Mouse (Mus musculus) liver, postnatal 0 days (tissue): ENCODE measurements around the gene Haus2. TPM values are rescaled to one million over a fixed set of nuclear protein-coding genes. Genes with fewer than 3 reads are reported as not detected.
A peak's percentile ranks its signal among the peaks of the same experiment; 100 is the strongest.

Source experiments
- ATAC-seq: fragments of 200-750 bp; cut with Nextera tagmentation; 2 replicates; pipeline ENCODE4 v1.8.0; 2017; ENCODE audit warnings: mild to moderate bottlenecking, moderate library complexity
- DNase-seq: peaks from one replicate; pipeline ENCODE4 v3.0.0-alpha.2; 2016
- H3K27ac ChIP-seq: fragments of 300-500 bp; sonication (generic); 2 replicates; pipeline ENCODE4 v1.5.1; 2014; ENCODE audit warnings: antibody characterized with exemption, moderate library complexity, mild to moderate bottlenecking, low read depth
- H3K27me3 ChIP-seq: fragments of 300-500 bp; sonication (generic); 2 replicates; pipeline ENCODE4 v1.6.1; 2014; ENCODE audit warnings: low read length, control low read depth, mixed read lengths; ENCODE audit not compliant: insufficient read depth
- H3K36me3 ChIP-seq: fragments of 300-500 bp; sonication (generic); replicated peaks from 2 replicates; pipeline ENCODE4 v1.6.1; 2014; ENCODE audit warnings: mild to moderate bottlenecking, control low read depth, low read length, moderate library complexity, mixed read lengths; ENCODE audit not compliant: insufficient read depth
- H3K4me1 ChIP-seq: fragments of 300-500 bp; sonication (generic); 2 replicates; pipeline ENCODE4 v1.6.1; 2014; ENCODE audit warnings: antibody characterized with exemption, mild to moderate bottlenecking, control low read depth; ENCODE audit not compliant: insufficient read depth
- H3K4me2 ChIP-seq: fragments of 300-500 bp; sonication (generic); 2 replicates; pipeline ENCODE4 v1.6.1; 2014; ENCODE audit warnings: low read depth, mild to moderate bottlenecking, low read length, moderate library complexity, mixed read lengths
- H3K4me3 ChIP-seq: fragments of 300-500 bp; sonication (generic); 2 replicates; pipeline ENCODE4 v1.5.1; 2014; ENCODE audit warnings: low read depth, low read length
- H3K9ac ChIP-seq: fragments of 300-500 bp; sonication (generic); replicated peaks from 2 replicates; pipeline ENCODE4 v1.6.1; 2014; ENCODE audit warnings: mild to moderate bottlenecking, moderate library complexity
- H3K9me3 ChIP-seq: fragments of 300-500 bp; sonication (generic); 2 replicates; pipeline ENCODE4 v1.6.1; 2016; ENCODE audit warnings: mild to moderate bottlenecking, control low read depth, low read length, mixed read lengths
- CTCF ChIP-seq: sonication (generic); IDR thresholded peaks from 2 replicates; pipeline ENCODE4 v1.5.1; 2016; ENCODE audit warnings: antibody characterized with exemption, low read depth
- EP300 ChIP-seq: IDR thresholded peaks from 2 replicates; pipeline ENCODE4 v1.6.1; 2016; ENCODE audit warnings: antibody characterized with exemption, low read depth, mild to moderate bottlenecking
- WGBS: fragments of 180-500 bp; shearing (Covaris S2); extraction: QIAGEN DNeasy Blood & Tissue Kit; methylation state at CpG from one replicate; pipeline ENCODE4 v1.1.7; 2014; ENCODE audit not compliant: insufficient replicate concordance; 5-methylcytosine and 5-hydroxymethylcytosine counted together
- polyA plus RNA-seq: library from polyadenylated mRNA; unstranded; fragments of >200 nt; fragmentation: Nextera tagmentation; extraction: Ambion mirVana; gene quantifications from 2 replicates; pipeline ENCODE4 v1.2.1, GENCODE M21; 2015

Gene Haus2
- polyA plus RNA-seq, 1 experiment from 2014 or later = 9.0 TPM

DNA sequence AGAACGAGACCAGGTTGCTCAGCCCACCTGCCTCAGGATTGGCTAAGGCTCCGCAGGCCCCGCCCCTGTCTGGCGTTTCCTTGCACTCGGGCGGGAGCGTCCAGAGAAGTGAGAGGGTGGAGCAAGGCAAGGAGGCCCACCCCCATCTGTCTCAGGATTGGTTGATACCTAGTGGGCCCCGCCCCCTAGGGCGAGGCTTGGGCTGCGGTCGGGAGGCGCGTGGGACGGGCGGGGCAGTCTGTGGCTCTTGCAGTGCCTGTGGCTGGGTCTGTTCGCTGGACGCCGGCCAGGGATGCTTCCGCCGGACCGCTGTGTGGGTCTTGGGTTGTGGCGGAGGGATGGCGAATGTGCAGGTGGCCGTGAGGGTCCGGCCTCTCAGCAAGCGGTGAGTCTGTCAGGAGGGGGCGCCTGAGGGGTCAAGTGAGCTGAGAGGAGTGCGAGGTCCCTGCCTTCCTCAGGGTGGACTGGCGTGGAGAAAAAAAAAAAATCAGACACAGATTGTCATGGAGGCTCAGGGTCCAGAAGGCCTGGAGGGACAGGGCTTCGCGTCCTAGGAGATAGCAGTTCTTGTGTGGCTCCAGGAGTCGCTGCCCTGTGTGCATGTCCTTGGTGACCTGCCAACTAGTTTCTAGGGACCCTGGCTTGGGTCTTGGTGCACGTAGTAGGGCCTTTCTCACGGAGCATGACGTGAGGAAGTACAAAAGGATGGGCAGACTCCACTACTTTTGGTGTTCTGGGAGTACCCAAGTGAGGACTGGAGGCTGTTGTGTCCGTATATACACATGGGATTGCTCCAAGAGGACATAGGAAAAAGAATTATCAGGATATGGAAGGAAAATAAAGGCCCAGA is 19.9 kb downstream of the Haus2 start, which contains the start of gene Stard9:
Gene Stard9, plus strand, starts transcription at position 236 of the 850 bp plus-strand sequence.
- Histone ChIP-seq H3K4me1 (peaks cover 32% of the 10 kb centered on the region), H3K27ac (peak within 1 kb of the TSS; percentile 48; the same call in 1 of the 2 replicates), H3K4me3 (peak within 1 kb of the TSS; percentile 60), H3K27me3 (no peaks in the 10 kb centered on the region), H3K4me2 (peak within 1 kb of the TSS; percentile 86), H3K9ac (peak within 1 kb of the TSS; percentile 70), H3K9me3 (no peaks in the 10 kb centered on the region), H3K36me3 (no peaks in the 10 kb centered on the region; the same call in 1 of the 2 replicates)
- DNase-seq = peak; percentile 98
- peak; percentile 100 for ATAC-seq
- TF ChIP-seq CTCF (peak; percentile 27), EP300 (no peak)
- WGBS = 4% methylated on average over 36 of the region's 36 CpGs

DNA sequence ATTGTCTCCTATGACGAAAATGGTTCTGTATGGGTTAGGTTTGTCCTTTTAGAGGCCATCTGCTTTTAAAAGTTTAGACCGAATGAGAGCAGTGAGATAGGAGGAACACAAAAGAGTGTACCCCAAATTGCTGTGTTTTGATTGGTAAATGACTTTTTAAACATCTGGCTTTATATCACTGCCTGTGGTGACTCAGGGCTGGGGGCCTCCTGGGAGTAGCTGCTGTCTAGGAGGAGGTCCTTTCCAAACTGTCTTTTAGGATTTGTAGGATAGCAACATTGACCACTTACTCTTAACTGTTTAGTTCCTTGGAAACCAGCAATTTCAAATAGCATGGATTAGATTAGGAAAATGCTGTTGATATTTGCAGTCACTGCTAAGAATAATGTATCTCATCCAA is 21.1 kb downstream of the Haus2 start:
- peaks cover 5% of the 10 kb centered on the region for H3K36me3 ChIP-seq
- no peaks in the 10 kb centered on the region for H3K27me3 ChIP-seq
- H3K27ac ChIP-seq = no peak overlapping the region
- no peaks in the 10 kb centered on the region for H3K9me3 ChIP-seq
- TF ChIP-seq CTCF (no peak), EP300 (no peak)
- DNase-seq (no peak), ATAC-seq (no peak)
- peak overlapping the region; percentile 60; the same call in 1 of the 2 replicates for H3K4me3 ChIP-seq
- peak overlapping the region; percentile 86 for H3K4me2 ChIP-seq
- 61% methylated on average over 2 of the region's 2 CpGs for WGBS
- peaks cover 32% of the 10 kb centered on the region for H3K4me1 ChIP-seq
- peak overlapping the region; percentile 70; the same call in 1 of the 2 replicates for H3K9ac ChIP-seq

DNA sequence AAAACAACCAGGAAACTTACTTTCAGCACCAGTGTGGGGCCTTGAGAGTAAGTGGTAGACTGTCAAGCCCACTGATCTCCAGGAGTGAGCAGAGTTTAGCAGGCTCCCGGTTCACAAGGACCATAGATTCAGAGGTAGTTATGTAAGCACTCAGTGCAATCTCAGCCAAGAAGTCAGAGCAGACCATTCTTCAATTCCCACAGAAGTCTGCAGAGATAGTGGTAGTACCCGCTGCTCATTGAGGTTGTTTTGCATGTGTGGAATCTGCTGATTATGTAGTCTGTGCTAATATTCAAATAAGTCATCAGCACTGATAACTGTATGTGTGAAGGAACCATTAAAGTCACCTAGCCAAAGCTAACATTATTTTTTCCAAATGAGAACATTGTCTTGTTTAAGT is 21.5 kb downstream of the Haus2 start:
- ATAC-seq (no peak), DNase-seq (no peak)
- Histone ChIP-seq H3K4me1 (peaks cover 32% of the 10 kb centered on the region), H3K27ac (no peak overlapping the region), H3K4me2 (peak overlapping the region; percentile 86), H3K4me3 (no peak overlapping the region; the same call in 1 of the 2 replicates), H3K9ac (peak overlapping the region; percentile 26; the same call in 1 of the 2 replicates), H3K9me3 (no peaks in the 10 kb centered on the region), H3K27me3 (no peaks in the 10 kb centered on the region), H3K36me3 (peaks cover 5% of the 10 kb centered on the region)
- 48% methylated on average over 2 of the region's 2 CpGs for WGBS
- TF ChIP-seq EP300 (0 out of 2 replicates have a peak, but pooled peaks have one; percentile 44), CTCF (no peak)

DNA sequence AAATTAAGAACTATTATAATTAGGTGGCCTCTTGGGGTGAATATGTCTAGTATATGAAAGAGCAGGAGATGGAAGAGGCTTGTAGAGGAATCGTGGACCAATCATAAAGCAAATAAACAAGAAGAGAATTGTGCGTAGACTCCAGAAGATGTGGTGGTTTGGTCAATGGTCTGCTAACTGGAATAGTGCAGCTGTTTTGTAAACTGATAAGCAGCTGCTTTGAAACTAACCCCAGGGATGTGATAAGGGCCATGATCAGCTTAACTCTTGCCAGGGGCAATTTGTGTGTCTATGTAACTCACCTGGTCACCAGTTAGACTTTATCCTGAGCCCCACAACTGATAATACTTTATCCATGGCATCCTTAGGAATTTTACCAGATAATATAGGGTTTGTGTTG is 22.3 kb downstream of the Haus2 start:
- WGBS = 50% methylated on average over 2 of the region's 2 CpGs
- H3K36me3 ChIP-seq = peaks cover 5% of the 10 kb centered on the region
- H3K4me2 ChIP-seq = 0 out of 2 replicates have a peak overlapping the region, but pooled peaks have one; percentile 18
- no peak overlapping the region for H3K9ac ChIP-seq
- peaks cover 32% of the 10 kb centered on the region for H3K4me1 ChIP-seq
- DNase-seq (no peak), ATAC-seq (no peak)
- H3K27ac ChIP-seq = no peak overlapping the region
- no peaks in the 10 kb centered on the region for H3K27me3 ChIP-seq
- no peaks in the 10 kb centered on the region for H3K9me3 ChIP-seq
- no peak overlapping the region for H3K4me3 ChIP-seq
- TF ChIP-seq EP300 (peak; percentile 77), CTCF (no peak)

DNA sequence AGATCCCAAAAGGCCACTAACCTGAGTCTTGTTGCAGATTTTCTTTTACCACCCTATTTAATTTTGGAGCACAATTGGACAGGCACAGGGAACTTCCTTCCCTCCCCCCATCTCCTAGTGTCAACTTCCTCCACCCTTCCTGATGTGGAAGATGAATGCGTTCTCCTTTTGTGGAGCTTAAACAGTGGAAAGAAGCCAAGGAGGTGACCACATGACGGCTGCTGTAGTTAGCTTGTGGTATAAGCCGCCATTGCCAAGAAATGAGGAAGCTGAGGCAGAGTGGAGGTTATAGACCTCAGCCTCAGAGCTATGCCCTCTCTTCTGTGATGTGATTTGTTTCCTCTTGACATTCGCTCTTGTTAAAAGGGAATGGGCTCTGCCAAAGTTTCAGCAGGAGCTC is 22.8 kb downstream of the Haus2 start:
- no peak overlapping the region for H3K9ac ChIP-seq
- no peak for ATAC-seq
- no peaks in the 10 kb centered on the region for H3K27me3 ChIP-seq
- no peaks in the 10 kb centered on the region for H3K9me3 ChIP-seq
- peaks cover 32% of the 10 kb centered on the region for H3K4me1 ChIP-seq
- H3K36me3 ChIP-seq = peaks cover 5% of the 10 kb centered on the region
- H3K4me2 ChIP-seq = 0 out of 2 replicates have a peak overlapping the region, but pooled peaks have one; percentile 18
- 16% methylated on average over 4 of the region's 4 CpGs for WGBS
- no peak for TF ChIP-seq CTCF
- no peak overlapping the region for H3K4me3 ChIP-seq
- DNase-seq = no peak
- no peak overlapping the region for H3K27ac ChIP-seq

DNA sequence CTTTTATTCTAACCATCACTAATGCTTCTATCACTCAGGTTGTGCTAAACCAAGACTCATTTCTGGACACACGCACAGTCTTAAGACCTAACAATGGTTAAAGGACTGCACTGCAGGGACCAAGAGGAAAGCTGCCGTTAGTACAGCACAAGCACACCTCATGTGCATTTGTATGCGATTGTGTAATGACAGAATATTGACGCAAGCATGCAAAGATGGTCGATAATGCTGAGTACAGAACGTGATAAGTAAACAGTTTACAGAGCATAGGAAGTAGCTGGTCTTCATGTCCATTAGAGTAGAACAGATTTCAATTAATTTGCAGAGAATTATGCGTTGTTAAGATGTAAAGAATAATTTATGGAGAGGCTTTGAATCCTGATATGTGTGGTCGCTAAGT is 31.7 kb downstream of the Haus2 start:
- Histone ChIP-seq H3K4me1 (peaks cover 11% of the 10 kb centered on the region), H3K4me2 (no peak overlapping the region), H3K9ac (no peak overlapping the region), H3K27me3 (no peaks in the 10 kb centered on the region), H3K9me3 (no peaks in the 10 kb centered on the region), H3K27ac (peak overlapping the region; percentile 76), H3K36me3 (no peaks in the 10 kb centered on the region), H3K4me3 (no peak overlapping the region)
- TF ChIP-seq EP300 (peak; percentile 59; the same call in 1 of the 2 replicates), CTCF (no peak)
- DNase-seq = peak; percentile 32
- WGBS = 68% methylated on average over 8 of the region's 8 CpGs
- peak; percentile 98 for ATAC-seq
